Mouse (Mus musculus): ENCODE data around the gene Colq.

Gene Colq

GRCm38 (mm10) chr14:31556526-31557260, 34.5 kb downstream of the Colq start:
- POLR2A ChIA-PET: no interaction called here
- CTCF ChIA-PET: no interaction called here

- POLR2A ChIA-PET: interaction anchor here in 1 of 4 experiments (1.5 kb wide), 1 partner anchor 64 kb away, joined by 3 read pairs; no protein-coding TSS in a partner anchor
- CTCF ChIA-PET: interaction anchor here in 2 of 4 experiments (1.3 to 1.5 kb wide), 3 partner anchors 9 to 56 kb away, joined by 3 to 5 read pairs (median 4); no protein-coding TSS in a partner anchor
These were observed 35.1 kb downstream of the Colq start for GRCm38 (mm10) chr14:31555963-31556434.

GRCm38 (mm10) chr14:31555021-31555420, 36.1 kb downstream of the Colq start:
- POLR2A ChIA-PET: interaction anchor here in 1 of 4 experiments (0.5 to 1.5 kb wide), 3 partner anchors 11 to 63 kb away, joined by 3 read pairs; no protein-coding TSS in a partner anchor
- CTCF ChIA-PET: interaction anchor here in 3 of 4 experiments (0.6 to 1.5 kb wide), 13 partner anchors 10 to 231 kb away, joined by 3 to 8 read pairs (median 3); no protein-coding TSS in a partner anchor

GRCm38 (mm10) chr14:31543885-31544442, 47.2 kb downstream of the Colq start:
- POLR2A ChIA-PET: interaction anchor here in 2 of 4 experiments (0.7 to 1.9 kb wide), 4 partner anchors 11 to 774 kb away, joined by 3 to 4 read pairs (median 3); no protein-coding TSS in a partner anchor
- CTCF ChIA-PET: interaction anchor here in 1 of 4 experiments (0.5 to 0.6 kb wide), 2 partner anchors 22 to 504 kb away, joined by 4 to 18 read pairs; no protein-coding TSS in a partner anchor

GRCm38 (mm10) chr14:31537298-31537697, 53.8 kb downstream of the Colq start:
- CTCF ChIA-PET: interaction anchor here in 2 of 4 experiments (0.6 to 0.8 kb wide), 2 partner anchors 18 to 81 kb away, joined by 3 to 5 read pairs; no protein-coding TSS in a partner anchor
- POLR2A ChIA-PET: interaction anchor here in 2 of 4 experiments (0.6 to 0.9 kb wide), 2 partner anchors 66 to 548 kb away, joined by 3 to 4 read pairs; partner anchors contain the start of gene Oxnad1 (in 1 of the 2)

- POLR2A ChIA-PET: no interaction called here
- CTCF ChIA-PET: interaction anchor here in 2 of 4 experiments (0.6 kb wide), 2 partner anchors 22 to 72 kb away, joined by 3 to 4 read pairs; no protein-coding TSS in a partner anchor
These were observed 58.5 kb downstream of the Colq start for GRCm38 (mm10) chr14:31532656-31533055.

GRCm38 (mm10) chr14:31531506-31532148, 59.5 kb downstream of the Colq start:
- ChIA-PET CTCF (interaction anchor here in 1 of 4 experiments (0.7 kb wide), 1 partner anchor 59 kb away, joined by 20 read pairs; no protein-coding TSS in a partner anchor), POLR2A (interaction anchor here in 1 of 4 experiments (0.6 kb wide), 1 partner anchor 192 kb away, joined by 3 read pairs; no protein-coding TSS in a partner anchor)

- ChIA-PET CTCF (no interaction called here), POLR2A (no interaction called here)
These were observed 60.3 kb downstream of the Colq start for GRCm38 (mm10) chr14:31530847-31531246.

- ChIA-PET POLR2A (interaction anchor here in 1 of 4 experiments (0.6 to 1.2 kb wide), 3 partner anchors 21 to 409 kb away, joined by 3 read pairs; no protein-coding TSS in a partner anchor), CTCF (interaction anchor here in 2 of 4 experiments (0.6 kb wide), 2 partner anchors 37 to 265 kb away, joined by 3 read pairs; no protein-coding TSS in a partner anchor)
These were observed 65.9 kb downstream of the Colq start for GRCm38 (mm10) chr14:31525040-31525810.

GRCm38 (mm10) chr14:31521318-31521717, 69.8 kb downstream of the Colq start:
- POLR2A ChIA-PET: interaction anchor here in 2 of 4 experiments (0.6 to 1.9 kb wide), 7 partner anchors 10 to 827 kb away, joined by 3 to 5 read pairs (median 4); partner anchors contain the start of genes Eaf1 (in 1 of the 2) and Mettl6 (in 1 of the 2)
- CTCF ChIA-PET: interaction anchor here in 1 of 4 experiments (0.8 to 1.0 kb wide), 2 partner anchors 34 to 219 kb away, joined by 3 read pairs; no protein-coding TSS in a partner anchor

GRCm38 (mm10) chr14:31519165-31519564, 72.0 kb downstream of the Colq start:
- ChIA-PET POLR2A (interaction anchor here in 3 of 4 experiments (0.5 to 1.7 kb wide), 5 partner anchors 9 to 29 kb away, joined by 3 to 5 read pairs (median 3); no protein-coding TSS in a partner anchor), CTCF (interaction anchor here (0.6 to 1.4 kb wide), 12 partner anchors 10 to 247 kb away, joined by 3 to 6 read pairs (median 3); no protein-coding TSS in a partner anchor)

GRCm38 (mm10) chr14:31515895-31516294, 75.2 kb downstream of the Colq start:
- ChIA-PET POLR2A (interaction anchor here in 1 of 4 experiments (1.7 kb wide), 1 partner anchor 16 kb away, joined by 5 read pairs; no protein-coding TSS in a partner anchor), CTCF (no interaction called here)

- ChIA-PET CTCF (interaction anchor here in 1 of 4 experiments (0.6 kb wide), 1 partner anchor 104 kb away, joined by 3 read pairs; no protein-coding TSS in a partner anchor), POLR2A (interaction anchor here in 2 of 4 experiments (1.1 to 3.7 kb wide), 5 partner anchors 9 to 132 kb away, joined by 3 to 20 read pairs (median 5); partner anchors contain the start of genes Eaf1 (in 1 of the 2) and Mettl6 (in 1 of the 2))
These were observed 80.8 kb downstream of the Colq start for GRCm38 (mm10) chr14:31510322-31510721.

- ChIA-PET POLR2A (interaction anchor here in 3 of 4 experiments (0.6 to 3.7 kb wide), 6 partner anchors 10 to 448 kb away, joined by 3 to 20 read pairs (median 6); partner anchors contain the start of genes Eaf1 (in 1 of the 3) and Mettl6 (in 1 of the 3)), CTCF (interaction anchor here in 1 of 4 experiments (0.6 kb wide), 1 partner anchor 104 kb away, joined by 3 read pairs; no protein-coding TSS in a partner anchor)
These were observed 81.2 kb downstream of the Colq start for GRCm38 (mm10) chr14:31509911-31510310.

- ChIA-PET POLR2A (interaction anchor here in 2 of 4 experiments (1.2 to 1.6 kb wide), 2 partner anchors 14 to 255 kb away, joined by 3 read pairs; no protein-coding TSS in a partner anchor), CTCF (no interaction called here)
These were observed 84.7 kb downstream of the Colq start for GRCm38 (mm10) chr14:31506456-31506855.

- CTCF ChIA-PET: interaction anchor here in 1 of 4 experiments (0.6 kb wide), 1 partner anchor 690 kb away, joined by 5 read pairs; no protein-coding TSS in a partner anchor
These were observed 87.7 kb downstream of the Colq start for GRCm38 (mm10) chr14:31503406-31503805.

More at GRCm38 (mm10) chr14:31503406-31503805, 87.7 kb downstream of the Colq start:
- POLR2A ChIA-PET: interaction anchor here in 2 of 4 experiments (1.4 to 2.6 kb wide), 2 partner anchors 8 to 11 kb away, joined by 3 to 13 read pairs; partner anchors contain the start of genes Eaf1 (in 1 of the 2) and Mettl6 (in 1 of the 2)
